Mouse (Mus musculus) cortical plate, adult 2 months (tissue): ENCODE results near the gene Ipcef1. TPM values are rescaled to one million over a fixed set of nuclear protein-coding genes. Genes with fewer than 3 reads are reported as not detected.

ENCODE experiments used
- H3K27ac ChIP-seq: fragments of 200-500 bp; 2 replicates; pipeline ENCODE4 v1.5.1; 2012; ENCODE audit warnings: low read length, control low read depth, inconsistent platforms; ENCODE audit not compliant: insufficient read depth
- H3K4me1 ChIP-seq: fragments of 200-500 bp; 2 replicates; pipeline ENCODE4 v1.6.1; 2011; ENCODE audit warnings: low read length; ENCODE audit not compliant: control insufficient read depth, insufficient read depth
- H3K4me3 ChIP-seq: fragments of 200-500 bp; 2 replicates; pipeline ENCODE4 v1.5.1; 2011; ENCODE audit warnings: mild to moderate bottlenecking, low read length, control low read depth; ENCODE audit not compliant: insufficient read depth
- CTCF ChIP-seq: fragments of 200-500 bp; IDR thresholded peaks from 2 replicates; pipeline ENCODE4 v1.5.1; 2011; ENCODE audit warnings: mild to moderate bottlenecking, control low read depth, low read length; ENCODE audit not compliant: insufficient read depth; ENCODE audit errors: extremely low read depth
- POLR2A ChIP-seq: fragments of 200-500 bp; IDR thresholded peaks from 2 replicates; pipeline ENCODE4 v1.6.1; 2011; ENCODE audit warnings: mild to moderate bottlenecking, low read length, control low read depth; ENCODE audit not compliant: insufficient read depth; ENCODE audit errors: extremely low read depth
- polyA plus RNA-seq: library from polyadenylated mRNA; depleted of rRNA; stranded (reverse); fragments of >200 nt; gene quantifications from 2 replicates; pipeline ENCODE4 v1.2.3, GENCODE M21; 2012

Ipcef1 gene
- polyA plus RNA-seq, 1 experiment = 45.7 TPM

DNA sequence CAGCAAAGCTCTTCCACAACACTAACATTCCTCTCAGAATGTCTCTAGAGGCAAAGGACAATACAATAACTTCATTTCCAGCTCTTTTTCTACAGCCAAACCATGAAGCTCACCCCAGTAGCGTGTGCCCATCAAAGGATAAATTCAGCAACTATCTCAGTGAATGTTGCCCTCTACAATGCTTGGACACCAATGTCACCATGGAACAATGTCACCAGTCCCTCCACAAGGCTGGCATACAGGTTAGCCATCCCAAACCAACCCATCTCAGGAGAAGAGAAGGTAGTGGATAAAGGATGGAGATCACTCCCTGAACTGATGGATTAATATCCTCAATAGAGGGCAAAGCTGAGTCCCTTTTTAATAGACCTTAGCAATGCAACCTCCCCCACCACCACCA, 73.5 kb downstream of the Ipcef1 start:
- Histone ChIP-seq H3K4me1 (0 out of 2 replicates have a peak, but pooled peaks cover 1% of the 10 kb centered on the region), H3K4me3 (peak overlapping the region; percentile 79), H3K27ac (peak overlapping the region; percentile 42)
- TF ChIP-seq POLR2A = no peak
- TF ChIP-seq CTCF = no peak

GRCm38 (mm10) chr10:6977843-6978242, 74.4 kb downstream of the Ipcef1 start:
- no peak for TF ChIP-seq POLR2A
- 0 out of 2 replicates have a peak, but pooled peaks have one; percentile 27 for TF ChIP-seq CTCF
- no peak overlapping the region for H3K27ac ChIP-seq
- peak overlapping the region; percentile 18; the same call in 1 of the 2 replicates for H3K4me3 ChIP-seq
- 0 out of 2 replicates have a peak, but pooled peaks cover 1% of the 10 kb centered on the region for H3K4me1 ChIP-seq

GRCm38 (mm10) chr10:6968334-6968733, 83.9 kb downstream of the Ipcef1 start:
- no peak overlapping the region for H3K27ac ChIP-seq
- no peak for TF ChIP-seq POLR2A
- no peak for TF ChIP-seq CTCF
- no peak overlapping the region for H3K4me3 ChIP-seq
- no peaks in the 10 kb centered on the region for H3K4me1 ChIP-seq

- Histone ChIP-seq H3K27ac (no peak overlapping the region), H3K4me1 (no peaks in the 10 kb centered on the region), H3K4me3 (no peak overlapping the region)
- TF ChIP-seq POLR2A = no peak
- no peak for TF ChIP-seq CTCF
These were observed 84.6 kb downstream of the Ipcef1 start for GRCm38 (mm10) chr10:6967588-6968242.

GRCm38 (mm10) chr10:6958791-6959190, 93.5 kb downstream of the Ipcef1 start:
- TF ChIP-seq POLR2A = no peak
- TF ChIP-seq CTCF = no peak
- Histone ChIP-seq H3K27ac (no peak overlapping the region), H3K4me1 (no peaks in the 10 kb centered on the region; the same call in 1 of the 2 replicates), H3K4me3 (no peak overlapping the region)

- no peaks in the 10 kb centered on the region; the same call in 1 of the 2 replicates for H3K4me1 ChIP-seq
- no peak overlapping the region for H3K4me3 ChIP-seq
- TF ChIP-seq CTCF (no peak), POLR2A (no peak)
- H3K27ac ChIP-seq = no peak overlapping the region
These were observed 95.9 kb downstream of the Ipcef1 start for GRCm38 (mm10) chr10:6956357-6956756.

DNA sequence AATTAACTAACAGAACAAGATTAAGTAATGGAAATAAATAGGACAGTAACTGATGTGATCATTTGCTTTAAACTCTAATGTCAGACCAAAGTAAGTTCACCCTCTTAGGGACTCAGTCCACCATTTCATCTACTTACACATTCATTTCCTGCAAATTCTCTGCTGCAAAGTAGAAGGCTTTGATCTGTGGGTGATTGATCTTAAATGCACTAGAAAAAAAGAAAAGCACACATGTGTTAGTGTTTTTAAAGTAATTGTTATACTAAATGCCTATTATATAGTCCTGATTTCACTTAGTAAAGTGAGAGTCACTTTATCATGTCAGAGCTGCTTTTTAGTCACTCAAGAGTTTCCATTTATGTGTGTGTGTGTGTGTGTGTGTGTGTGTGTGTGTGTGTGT, 97.7 kb downstream of the Ipcef1 start:
- no peaks in the 10 kb centered on the region; the same call in 1 of the 2 replicates for H3K4me1 ChIP-seq
- no peak overlapping the region for H3K4me3 ChIP-seq
- no peak overlapping the region for H3K27ac ChIP-seq
- TF ChIP-seq POLR2A (no peak), CTCF (no peak)

DNA sequence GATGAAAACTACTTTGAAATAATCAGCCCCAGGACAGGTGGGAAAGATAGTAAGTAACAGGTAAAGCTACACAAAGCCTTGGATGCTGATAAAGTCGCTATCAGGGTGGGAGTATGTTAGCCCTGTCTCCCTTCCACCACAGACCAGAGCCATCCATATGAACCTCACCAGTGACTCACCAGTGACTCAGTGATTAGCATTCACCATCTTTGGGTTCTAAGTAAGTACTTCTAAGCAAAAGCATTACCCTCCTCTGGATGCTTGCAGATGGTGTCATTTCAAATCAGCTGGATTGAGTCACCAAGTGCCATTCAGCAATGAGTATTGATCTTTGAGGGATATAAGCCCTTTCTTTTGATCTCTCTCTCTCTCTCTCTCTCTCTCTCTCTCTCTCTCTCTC, 99.2 kb downstream of the Ipcef1 start:
- no peak overlapping the region for H3K4me3 ChIP-seq
- H3K27ac ChIP-seq = no peak overlapping the region
- no peaks in the 10 kb centered on the region for H3K4me1 ChIP-seq
- no peak for TF ChIP-seq CTCF
- TF ChIP-seq POLR2A = no peak

GRCm38 (mm10) chr10:6936671-6937425, 115.4 kb downstream of the Ipcef1 start:
- no peak for TF ChIP-seq CTCF
- no peak for TF ChIP-seq POLR2A
- Histone ChIP-seq H3K4me3 (no peak overlapping the region), H3K4me1 (peaks cover 3% of the 10 kb centered on the region), H3K27ac (no peak overlapping the region)
